In the genomic region with DNA sequence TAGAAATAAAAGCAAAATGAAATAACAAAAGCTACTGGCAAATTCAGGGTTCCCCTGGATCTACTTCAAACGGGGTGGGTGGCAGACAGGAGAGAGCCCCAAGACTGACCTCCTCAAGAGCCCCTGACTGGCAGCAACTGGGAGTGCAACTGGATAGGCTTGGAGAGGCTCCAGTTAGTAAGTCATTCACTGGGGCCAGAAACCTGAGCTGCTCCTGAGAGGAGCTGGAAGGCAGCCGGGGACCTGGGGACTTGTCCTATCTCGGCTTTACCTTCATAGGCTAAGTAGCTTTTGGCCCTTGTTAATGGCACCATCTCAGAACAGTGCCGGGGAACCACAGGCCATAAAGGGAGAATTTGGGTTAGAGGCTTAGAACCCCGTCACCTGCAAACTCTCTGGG, we compare ENCODE assay signal across 22 mouse cellular contexts.
A peak's percentile ranks its signal among the peaks of the same experiment; 100 is the strongest.
DNase-seq lines count a peak whose midpoint lies in the region; ATAC-seq and TF ChIP-seq lines count a peak whose summit lies in the region.
"Had no signal": no experiment of that assay in that cellular context is flagged by ENCODE, and none has a peak within 500 bp of the region (broad histone marks: within the 10 kb centered on the region; RNA-seq: fewer than 3 reads in every experiment).

No protein-coding gene starts in this region.

- H3K9ac ChIP-seq in heart, embryonic 11.5 days (ENCODE audit: low read depth, low read length) = no peak overlapping the region
- no peak overlapping the region for H3K9ac ChIP-seq in liver, embryonic 15.5 days
- no peak overlapping the region for H3K9ac ChIP-seq in liver, embryonic 12.5 days
- H3K9ac ChIP-seq: embryonic facial prominence, embryonic 13.5 days; forebrain, embryonic 13.5 days; forebrain, postnatal 0 days; heart, embryonic 15.5 days; hindbrain, embryonic 13.5 days had no signal

- no peak for TF ChIP-seq POLR2A in kidney, adult 2 months (IDR thresholded peaks at IDR 0.05; ENCODE audit: low read depth, low read length)

- no peak overlapping the region for H3K27ac ChIP-seq in heart, embryonic 11.5 days (ENCODE audit: low read depth, low read length)
- no peak overlapping the region; the same call in 1 of the 2 replicates for H3K27ac ChIP-seq in kidney, adult 2 months (ENCODE audit: insufficient read depth, low read depth, low read length)
- peak overlapping the region; percentile 16; the same call in 1 of the 2 replicates for H3K27ac ChIP-seq in liver, embryonic 15.5 days (replicated peaks)
- H3K27ac ChIP-seq in liver, embryonic 12.5 days = no peak overlapping the region
- H3K27ac ChIP-seq: embryonic facial prominence, embryonic 13.5 days; forebrain, embryonic 13.5 days; heart, embryonic 15.5 days; hindbrain, embryonic 13.5 days; hindbrain, postnatal 0 days had no signal

- no peaks in the 10 kb centered on the region for H3K9me3 ChIP-seq in heart, embryonic 11.5 days (replicated peaks; ENCODE audit: control insufficient read depth, low read length)
- no peaks in the 10 kb centered on the region for H3K9me3 ChIP-seq in liver, embryonic 15.5 days (replicated peaks)
- H3K9me3 ChIP-seq in liver, embryonic 12.5 days (replicated peaks) = no peaks in the 10 kb centered on the region
- H3K9me3 ChIP-seq: embryonic facial prominence, embryonic 13.5 days; forebrain, embryonic 13.5 days; heart, embryonic 15.5 days; hindbrain, embryonic 13.5 days had no signal

- no peak overlapping the region for H3K4me3 ChIP-seq in heart, embryonic 11.5 days (ENCODE audit: low read depth, low read length)
- H3K4me3 ChIP-seq in kidney, adult 2 months (ENCODE audit: insufficient read depth, low read depth, low read length) = no peak overlapping the region
- H3K4me3 ChIP-seq in liver, embryonic 15.5 days (replicated peaks) = no peak overlapping the region
- H3K4me3 ChIP-seq in liver, embryonic 12.5 days = no peak overlapping the region
- H3K4me3 ChIP-seq: embryonic facial prominence, embryonic 13.5 days; forebrain, embryonic 13.5 days; heart, embryonic 15.5 days; hindbrain, embryonic 13.5 days had no signal

- H3K4me2 ChIP-seq in heart, embryonic 11.5 days = no peak overlapping the region
- H3K4me2 ChIP-seq in liver, embryonic 15.5 days = no peak overlapping the region
- no peak overlapping the region for H3K4me2 ChIP-seq in liver, embryonic 12.5 days
- H3K4me2 ChIP-seq: embryonic facial prominence, embryonic 13.5 days; forebrain, embryonic 13.5 days; heart, embryonic 15.5 days; hindbrain, embryonic 13.5 days had no signal

- no peaks in the 10 kb centered on the region for H3K27me3 ChIP-seq in heart, embryonic 11.5 days (ENCODE audit: control insufficient read depth, insufficient read depth, low read length)
- H3K27me3 ChIP-seq in kidney, adult 2 months (replicated peaks; ENCODE audit: control insufficient read depth, insufficient read depth, low read length) = no peaks in the 10 kb centered on the region
- no peaks in the 10 kb centered on the region for H3K27me3 ChIP-seq in liver, embryonic 15.5 days
- H3K27me3 ChIP-seq in liver, embryonic 12.5 days (replicated peaks) = no peaks in the 10 kb centered on the region; the same call in 1 of the 2 replicates
- H3K27me3 ChIP-seq: CH12.LX; embryonic facial prominence, embryonic 13.5 days; forebrain, embryonic 13.5 days; heart, embryonic 15.5 days; hindbrain, embryonic 13.5 days; Patski had no signal

- 78% methylated on average over 5 of the region's 5 CpGs for WGBS in heart, embryonic 11.5 days (ENCODE audit: insufficient replicate concordance)
- 67% methylated on average over 5 of the region's 5 CpGs for WGBS in kidney, adult 2 months
- WGBS in liver, embryonic 15.5 days (ENCODE audit: insufficient replicate concordance) = 81% methylated on average over 5 of the region's 5 CpGs
- WGBS in liver, embryonic 12.5 days (ENCODE audit: insufficient replicate concordance) = 78% methylated on average over 5 of the region's 5 CpGs

- no peaks in the 10 kb centered on the region for H3K36me3 ChIP-seq in heart, embryonic 11.5 days (ENCODE audit: control insufficient read depth, insufficient read depth, low read length)
- H3K36me3 ChIP-seq in kidney, adult 2 months (ENCODE audit: control insufficient read depth, insufficient read depth, low read length) = no peaks in the 10 kb centered on the region
- no peaks in the 10 kb centered on the region for H3K36me3 ChIP-seq in liver, embryonic 15.5 days (replicated peaks)
- H3K36me3 ChIP-seq in liver, embryonic 12.5 days = no peaks in the 10 kb centered on the region
- H3K36me3 ChIP-seq: embryonic facial prominence, embryonic 13.5 days; heart, embryonic 15.5 days; hindbrain, embryonic 13.5 days had no signal

- ATAC-seq in heart, embryonic 11.5 days (replicated peaks; ENCODE audit: insufficient number of reproducible peaks, low FRiP score, low TSS enrichment) = no peak
- no peak for ATAC-seq in liver, embryonic 15.5 days (ENCODE audit: insufficient read depth)
- ATAC-seq in liver, embryonic 12.5 days = no peak
- no peak for ATAC-seq in erythroblast, adult 5-6 weeks (replicated peaks; ENCODE audit: low FRiP score, poor library complexity, severe bottlenecking)
- ATAC-seq: activated CD4-positive, CD25-positive, alpha-beta regulatory T cell, adult 4 months; forebrain, embryonic 13.5 days; forebrain, postnatal 0 days; hindbrain, postnatal 0 days; Patski had no signal

- H3K4me1 ChIP-seq in heart, embryonic 11.5 days (ENCODE audit: control insufficient read depth, insufficient read depth, low read length) = peaks cover 13% of the 10 kb centered on the region
- peaks cover 35% of the 10 kb centered on the region for H3K4me1 ChIP-seq in kidney, adult 2 months (ENCODE audit: control insufficient read depth, insufficient read depth, low read length)
- H3K4me1 ChIP-seq in liver, embryonic 15.5 days (replicated peaks) = peaks cover 43% of the 10 kb centered on the region
- H3K4me1 ChIP-seq in liver, embryonic 12.5 days = peaks cover 61% of the 10 kb centered on the region
- H3K4me1 ChIP-seq: embryonic facial prominence, embryonic 13.5 days had no signal

- TF ChIP-seq CTCF in kidney, adult 2 months (conservative IDR thresholded peaks at IDR 0.05; ENCODE audit: insufficient read depth, insufficient read length, low read depth, low read length) = no peak

- peak; percentile 93 for DNase-seq in heart, adult 11 months
- peak; percentile 53 for DNase-seq in kidney, adult 2 months
- DNase-seq in kidney, postnatal 4 days = no peak
- DNase-seq in skeletal muscle tissue, adult 2 months (ENCODE audit: low read depth, low spot score) = peak; percentile 77
- DNase-seq: adrenal gland, postnatal 14 days; cerebellum, adult 11-12 months; cerebellum, adult 9-11 months; cerebellum, postnatal 36 days; forebrain, postnatal 0 days; heart, postnatal 14 days had no signal

Comparison
In these comparisons a context has a peak if more than half of its experiments do, and no peak if none do; other contexts are left out.
1. DNase-seq: peak in heart, adult 11 months (single experiment), kidney, adult 2 months (single experiment) and skeletal muscle tissue, adult 2 months (single experiment); none in kidney, postnatal 4 days (0 of 2).